ENCODE assay signal across 12 mouse cellular contexts in genomic region chrX:85585575-85585974, GRCm38 (mm10). TPM values are rescaled to one million over a fixed set of nuclear protein-coding genes. Genes with fewer than 3 reads are reported as not detected.
DNase-seq lines count a peak whose midpoint lies in the region; ATAC-seq lines count a peak whose summit lies in the region.
"Had no signal": no experiment of that assay in that cellular context is flagged by ENCODE, and none has a peak within 500 bp of the region (broad histone marks: within the 10 kb centered on the region; RNA-seq: fewer than 3 reads in every experiment).

No protein-coding gene starts in this region.

- DNase-seq in embryo, embryonic 10.5 days (ENCODE audit: low spot score), result peak; percentile 1
- no peak for DNase-seq in embryo, embryonic 10 days (ENCODE audit: low spot score)
- peak; percentile 15 for DNase-seq in lung, postnatal 36 days
- DNase-seq in lung, postnatal 25 days (ENCODE audit: low spot score), result no peak
- peak; percentile 19 for DNase-seq in R1 (ENCODE audit: low read depth, low spot score)
- DNase-seq in cerebellum, postnatal 4 days (ENCODE audit: low spot score in 2 of 2), result no peak
- DNase-seq in ovary, postnatal 14 days (ENCODE audit: low spot score), result no peak
- DNase-seq: adrenal gland, postnatal 10 days; gastrocnemius, postnatal 10 days; left cerebral cortex, postnatal 4 days had no signal

- ATAC-seq in megakaryocyte progenitor cell, adult 5-6 weeks (replicated peaks; ENCODE audit: poor library complexity), result peak; percentile 57; the same call in 1 of the 2 replicates
- ATAC-seq: inflammation-experienced regulatory T-cells, adult 6 months had no signal

RNA-seq across cellular contexts. Expression of gene Tab3, which starts 11.8 kb away (rescaled TPM):
- 13.2 and 15.5 TPM in 2 replicates for total RNA-seq in megakaryocyte progenitor cell, adult 5-6 weeks (2015)
- total RNA-seq in megakaryocyte progenitor cell, adult 5-6 weeks (2017), result 6.1 and 8.2 TPM in 2 replicates

Comparison
In these comparisons a context has a peak if more than half of its experiments do, and no peak if none do; other contexts are left out.
1. DNase-seq: peak in embryo, embryonic 10.5 days (single experiment), lung, postnatal 36 days (single experiment) and R1 (single experiment); none in embryo, embryonic 10 days (single experiment), lung, postnatal 25 days (single experiment), cerebellum, postnatal 4 days (0 of 2) and ovary, postnatal 14 days (single experiment).